Comparison of ENCODE assay signal across 16 mouse cellular contexts in genomic region chrX:43182975-43183374, GRCm38 (mm10).
A peak's percentile ranks its signal among the peaks of the same experiment; 100 is the strongest.
DNase-seq lines count a peak whose midpoint lies in the region.
"Had no signal": no experiment of that assay in that cellular context is flagged by ENCODE, and none has a peak within 500 bp of the region (broad histone marks: within the 10 kb centered on the region; RNA-seq: fewer than 3 reads in every experiment).

No protein-coding gene starts in this region.

- peak; percentile 2 for DNase-seq in layer of hippocampus, adult 11-12 months (ENCODE audit: low spot score)
- no peak for DNase-seq in layer of hippocampus, postnatal 25 days (ENCODE audit: extremely low spot score in 1 of 2, low spot score in 1 of 2)
- DNase-seq in cerebellum, adult 11-12 months, result peak; percentile 81
- peak; percentile 88 for DNase-seq in cerebellum, adult 9-11 months
- DNase-seq in urinary bladder, adult 2 months (ENCODE audit: low spot score), result no peak
- no peak for DNase-seq in ovary, postnatal 10 days (ENCODE audit: low spot score)
- no peak for DNase-seq in testis, postnatal 10 days (ENCODE audit: low spot score)
- DNase-seq: adrenal gland, postnatal 14 days; gastrocnemius, postnatal 14 days; heart, postnatal 14 days; kidney, adult 18-20 months; kidney, postnatal 25 days; liver, embryonic 13.5 days; lung, adult 18-20 months; lung, postnatal 10 days; right cerebral cortex, postnatal 4 days had no signal

Comparison
In these comparisons a context has a peak if more than half of its experiments do, and no peak if none do; other contexts are left out.
1. DNase-seq: peak in layer of hippocampus, adult 11-12 months (single experiment), cerebellum, adult 11-12 months (single experiment) and cerebellum, adult 9-11 months (single experiment); none in layer of hippocampus, postnatal 25 days (0 of 2), urinary bladder, adult 2 months (single experiment), ovary, postnatal 10 days (single experiment) and testis, postnatal 10 days (single experiment).